Mouse (Mus musculus): Measurements from ENCODE around the gene Vars. TPM values are rescaled to one million over a fixed set of nuclear protein-coding genes. Genes with fewer than 3 reads are reported as not detected.
"Not testable (repeated sequence)": the region's sequence is repeated elsewhere in the genome, so short reads cannot be mapped to it uniquely, and the experiment has no call there.

Gene Vars
- polyA plus RNA-seq, 1 experiment: 208 TPM

GRCm38 (mm10) chr17:34959130-34959778 lies 41.5 kb upstream of the Vars start, which contains the start of gene Hspa1b:
TSS of gene Hspa1b (minus strand) at chr17:34959238.
- Histone ChIP-seq H3K4me2 (ENCODE audit: low read depth) (peak within 1 kb of the TSS; percentile 91), H3ac (ENCODE audit: control insufficient read depth, insufficient read length) (peak within 1 kb of the TSS; percentile 30), H3K4me3 (peak within 1 kb of the TSS; percentile 40)
- TF ChIP-seq POLR2A (IDR thresholded peaks at IDR 0.05; ENCODE audit: insufficient read length, low read depth): peak; percentile 72
- TF ChIP-seq POLR2AphosphoS2 (IDR thresholded peaks at IDR 0.05; ENCODE audit: insufficient read length, low read depth): peak; percentile 85
- not testable (repeated sequence) for H3K36me3 ChIP-seq (ENCODE audit: control insufficient read depth, insufficient read depth); H3K79me2 ChIP-seq (ENCODE audit: control insufficient read depth, insufficient read depth); H3K27me3 ChIP-seq (ENCODE audit: control insufficient read depth, insufficient read depth, insufficient read length)

- TF ChIP-seq REST (IDR thresholded peaks at IDR 0.05; ENCODE audit: insufficient read depth, insufficient read length) (no peak), POLR2AphosphoS2 (IDR thresholded peaks at IDR 0.05; ENCODE audit: insufficient read length, low read depth) (no peak), POLR2A (IDR thresholded peaks at IDR 0.05; ENCODE audit: insufficient read length, low read depth) (peak; percentile 7)
- Histone ChIP-seq H3K27me3 (ENCODE audit: control insufficient read depth, insufficient read depth, insufficient read length) (no peaks in the 10 kb centered on the region), H3K79me2 (ENCODE audit: control insufficient read depth, insufficient read depth) (no peaks in the 10 kb centered on the region), H3K36me3 (ENCODE audit: control insufficient read depth, insufficient read depth) (no peaks in the 10 kb centered on the region), H3K4me2 (ENCODE audit: low read depth) (peak overlapping the region; percentile 91), H3K4me3 (peak overlapping the region; percentile 40), H3ac (ENCODE audit: control insufficient read depth, insufficient read length) (peak overlapping the region; percentile 30)
These were observed 40.8 kb upstream of the Vars start for GRCm38 (mm10) chr17:34959881-34960515.

- TF ChIP-seq TCF3 (IDR thresholded peaks at IDR 0.05; ENCODE audit: insufficient read length, low read depth): no peak
- TF ChIP-seq MYOD1 (IDR thresholded peaks at IDR 0.05; ENCODE audit: control insufficient read depth in 1 of 3, insufficient read length in 2 of 3, low read depth in 2 of 3): no peak
- TF ChIP-seq TCF12 (IDR thresholded peaks at IDR 0.05; ENCODE audit: insufficient read depth, poor library complexity, severe bottlenecking): no peak
- no peak for TF ChIP-seq REST (IDR thresholded peaks at IDR 0.05; ENCODE audit: insufficient read depth, insufficient read length)
- TF ChIP-seq SRF (IDR thresholded peaks at IDR 0.05; ENCODE audit: control insufficient read depth, insufficient read length, low read depth): no peak
- no peak for TF ChIP-seq MYOG (IDR thresholded peaks at IDR 0.05; ENCODE audit: control insufficient read depth in 1 of 3, insufficient read depth in 1 of 3, insufficient read length in 2 of 3, low read depth in 2 of 3)
- no peak for TF ChIP-seq POLR2A (IDR thresholded peaks at IDR 0.05; ENCODE audit: insufficient read length, low read depth)
- no peak for TF ChIP-seq POLR2AphosphoS2 (IDR thresholded peaks at IDR 0.05; ENCODE audit: insufficient read length, low read depth)
- no peak for TF ChIP-seq CEBPB (IDR thresholded peaks at IDR 0.05; ENCODE audit: insufficient read depth, poor library complexity, severe bottlenecking)
- no peak for TF ChIP-seq E2F4 (IDR thresholded peaks at IDR 0.05; ENCODE audit: insufficient read depth)
- TF ChIP-seq USF1 (IDR thresholded peaks at IDR 0.05; ENCODE audit: low read depth): no peak
- TF ChIP-seq MAX (IDR thresholded peaks at IDR 0.05; ENCODE audit: low read depth): no peak
- no peak overlapping the region for H3ac ChIP-seq (ENCODE audit: control insufficient read depth, insufficient read length)
- peak overlapping the region; percentile 40 for H3K4me3 ChIP-seq
- no peaks in the 10 kb centered on the region for H3K27me3 ChIP-seq (ENCODE audit: control insufficient read depth, insufficient read depth, insufficient read length)
- no peaks in the 10 kb centered on the region for H3K79me2 ChIP-seq (ENCODE audit: control insufficient read depth, insufficient read depth)
- peak overlapping the region; percentile 91 for H3K4me2 ChIP-seq (ENCODE audit: low read depth)
- H3K36me3 ChIP-seq (ENCODE audit: control insufficient read depth, insufficient read depth): no peaks in the 10 kb centered on the region
These were observed 39.9 kb upstream of the Vars start for GRCm38 (mm10) chr17:34960702-34961493.

- Histone ChIP-seq H3K27me3 (ENCODE audit: control insufficient read depth, insufficient read depth, insufficient read length) (no peaks in the 10 kb centered on the region), H3ac (ENCODE audit: control insufficient read depth, insufficient read length) (no peak overlapping the region), H3K4me3 (no peak overlapping the region), H3K4me2 (ENCODE audit: low read depth) (peak overlapping the region; percentile 27), H3K36me3 (ENCODE audit: control insufficient read depth, insufficient read depth) (no peaks in the 10 kb centered on the region), H3K79me2 (ENCODE audit: control insufficient read depth, insufficient read depth) (no peaks in the 10 kb centered on the region)
- TF ChIP-seq CEBPB (IDR thresholded peaks at IDR 0.05; ENCODE audit: insufficient read depth, poor library complexity, severe bottlenecking) (no peak), MYOG (IDR thresholded peaks at IDR 0.05; ENCODE audit: control insufficient read depth in 1 of 3, insufficient read depth in 1 of 3, insufficient read length in 2 of 3, low read depth in 2 of 3) (no peak), TCF3 (IDR thresholded peaks at IDR 0.05; ENCODE audit: insufficient read length, low read depth) (no peak), REST (IDR thresholded peaks at IDR 0.05; ENCODE audit: insufficient read depth, insufficient read length) (no peak), USF1 (IDR thresholded peaks at IDR 0.05; ENCODE audit: low read depth) (no peak)
These were observed 38.7 kb upstream of the Vars start for GRCm38 (mm10) chr17:34962125-34962524.

GRCm38 (mm10) chr17:34962841-34963240 lies 37.9 kb upstream of the Vars start:
- H3K4me2 ChIP-seq (ENCODE audit: low read depth): no peak overlapping the region
- no peaks in the 10 kb centered on the region for H3K36me3 ChIP-seq (ENCODE audit: control insufficient read depth, insufficient read depth)
- no peak overlapping the region for H3ac ChIP-seq (ENCODE audit: control insufficient read depth, insufficient read length)
- no peak overlapping the region for H3K4me3 ChIP-seq
- no peaks in the 10 kb centered on the region for H3K79me2 ChIP-seq (ENCODE audit: control insufficient read depth, insufficient read depth)
- TF ChIP-seq TCF12 (IDR thresholded peaks at IDR 0.05; ENCODE audit: insufficient read depth, poor library complexity, severe bottlenecking): no peak
- TF ChIP-seq REST (IDR thresholded peaks at IDR 0.05; ENCODE audit: insufficient read depth, insufficient read length): no peak
- no peak for TF ChIP-seq CEBPB (IDR thresholded peaks at IDR 0.05; ENCODE audit: insufficient read depth, poor library complexity, severe bottlenecking)
- TF ChIP-seq MAX (IDR thresholded peaks at IDR 0.05; ENCODE audit: low read depth): no peak
- no peak for TF ChIP-seq POLR2A (IDR thresholded peaks at IDR 0.05; ENCODE audit: insufficient read length, low read depth)
- no peak for TF ChIP-seq USF1 (IDR thresholded peaks at IDR 0.05; ENCODE audit: low read depth)
- TF ChIP-seq E2F4 (IDR thresholded peaks at IDR 0.05; ENCODE audit: insufficient read depth): no peak
- TF ChIP-seq SRF (IDR thresholded peaks at IDR 0.05; ENCODE audit: control insufficient read depth, insufficient read length, low read depth): no peak
- no peak for TF ChIP-seq MYOD1 (IDR thresholded peaks at IDR 0.05; ENCODE audit: control insufficient read depth in 1 of 3, insufficient read length in 2 of 3, low read depth in 2 of 3)
- no peak for TF ChIP-seq POLR2AphosphoS2 (IDR thresholded peaks at IDR 0.05; ENCODE audit: insufficient read length, low read depth)
- TF ChIP-seq MYOG (IDR thresholded peaks at IDR 0.05; ENCODE audit: control insufficient read depth in 1 of 3, insufficient read depth in 1 of 3, insufficient read length in 2 of 3, low read depth in 2 of 3): no peak
- TF ChIP-seq TCF3 (IDR thresholded peaks at IDR 0.05; ENCODE audit: insufficient read length, low read depth): no peak
- no peaks in the 10 kb centered on the region for H3K27me3 ChIP-seq (ENCODE audit: control insufficient read depth, insufficient read depth, insufficient read length)

All from myocyte (in vitro differentiated cells).